Mouse (Mus musculus) testis, adult 2 months (tissue): ENCODE data around the gene Cenpa. TPM values are rescaled to one million over a fixed set of nuclear protein-coding genes. Genes with fewer than 3 reads are reported as not detected.

ENCODE experiments used
- H3K27ac ChIP-seq: fragments of 200-500 bp; 2 replicates; pipeline ENCODE4 v1.5.1; 2012; ENCODE audit warnings: low read depth, low read length; ENCODE audit not compliant: control insufficient read depth, insufficient read depth
- H3K27me3 ChIP-seq: fragments of 200-500 bp; 2 replicates; pipeline ENCODE4 v1.6.1; 2012; ENCODE audit warnings: mild to moderate bottlenecking, low read length, moderate library complexity; ENCODE audit not compliant: control insufficient read depth, insufficient read depth
- H3K36me3 ChIP-seq: fragments of 200-500 bp; 2 replicates; pipeline ENCODE4 v1.6.1; 2012; ENCODE audit warnings: mild to moderate bottlenecking, low read length; ENCODE audit not compliant: control insufficient read depth, insufficient read depth
- H3K4me1 ChIP-seq: fragments of 200-500 bp; 2 replicates; pipeline ENCODE4 v1.6.1; 2012; ENCODE audit warnings: low read length; ENCODE audit not compliant: control insufficient read depth, insufficient read depth
- H3K4me3 ChIP-seq: fragments of 200-500 bp; 2 replicates; pipeline ENCODE4 v1.5.1; 2012; ENCODE audit warnings: low read depth, mild to moderate bottlenecking, low read length, moderate library complexity, mixed read lengths; ENCODE audit not compliant: control insufficient read depth
- CTCF ChIP-seq: fragments of 200-500 bp; IDR thresholded peaks from 2 replicates; pipeline ENCODE4 v1.5.1; 2012; ENCODE audit warnings: low read depth, mild to moderate bottlenecking, inconsistent platforms, low read length, moderate library complexity; ENCODE audit not compliant: control insufficient read depth, insufficient read depth, insufficient replicate concordance
- POLR2A ChIP-seq: fragments of 200-500 bp; IDR thresholded peaks from 2 replicates; pipeline ENCODE4 v1.6.1; 2012; ENCODE audit warnings: low read depth, mild to moderate bottlenecking, inconsistent platforms, low read length, moderate library complexity; ENCODE audit not compliant: control insufficient read depth
- polyA plus RNA-seq: library from polyadenylated mRNA; depleted of rRNA; stranded (reverse); fragments of >200 nt; gene quantifications from 2 replicates; pipeline ENCODE4 v1.2.3, GENCODE M21; 2012

Cenpa gene
- polyA plus RNA-seq, 1 experiment, result 6.3 TPM

DNA sequence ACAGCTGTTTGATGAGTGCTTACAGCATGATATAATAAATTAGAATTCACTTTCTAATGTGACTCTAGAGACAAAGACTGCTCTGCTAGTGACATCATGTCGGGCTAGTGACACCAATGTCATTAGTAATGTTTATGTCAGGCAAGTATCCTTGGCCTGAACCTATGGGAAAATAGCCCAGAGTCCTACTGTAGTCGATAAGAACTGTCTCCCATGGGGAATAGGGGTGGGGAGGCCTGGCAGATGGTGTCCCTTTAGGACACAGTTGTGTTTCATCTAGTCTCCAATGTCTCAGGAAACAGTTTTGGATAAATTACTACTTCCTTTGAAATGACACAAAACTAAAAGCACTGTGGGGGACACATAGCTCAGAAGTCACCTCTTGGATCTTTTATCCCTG lies 20.5 kb upstream of the Cenpa start:
- Histone ChIP-seq H3K27me3 (no peaks in the 10 kb centered on the region), H3K4me3 (no peak overlapping the region), H3K27ac (no peak overlapping the region), H3K36me3 (no peaks in the 10 kb centered on the region), H3K4me1 (peaks cover 12% of the 10 kb centered on the region)
- TF ChIP-seq POLR2A, result no peak
- TF ChIP-seq CTCF, result no peak

GRCm38 (mm10) chr5:30647396-30647795 lies 19.2 kb upstream of the Cenpa start:
- H3K27ac ChIP-seq, result peak overlapping the region; percentile 58
- H3K4me3 ChIP-seq, result peak overlapping the region; percentile 94
- TF ChIP-seq POLR2A, result no peak
- no peak for TF ChIP-seq CTCF
- H3K36me3 ChIP-seq, result no peaks in the 10 kb centered on the region
- H3K27me3 ChIP-seq, result no peaks in the 10 kb centered on the region
- peaks cover 12% of the 10 kb centered on the region for H3K4me1 ChIP-seq

DNA sequence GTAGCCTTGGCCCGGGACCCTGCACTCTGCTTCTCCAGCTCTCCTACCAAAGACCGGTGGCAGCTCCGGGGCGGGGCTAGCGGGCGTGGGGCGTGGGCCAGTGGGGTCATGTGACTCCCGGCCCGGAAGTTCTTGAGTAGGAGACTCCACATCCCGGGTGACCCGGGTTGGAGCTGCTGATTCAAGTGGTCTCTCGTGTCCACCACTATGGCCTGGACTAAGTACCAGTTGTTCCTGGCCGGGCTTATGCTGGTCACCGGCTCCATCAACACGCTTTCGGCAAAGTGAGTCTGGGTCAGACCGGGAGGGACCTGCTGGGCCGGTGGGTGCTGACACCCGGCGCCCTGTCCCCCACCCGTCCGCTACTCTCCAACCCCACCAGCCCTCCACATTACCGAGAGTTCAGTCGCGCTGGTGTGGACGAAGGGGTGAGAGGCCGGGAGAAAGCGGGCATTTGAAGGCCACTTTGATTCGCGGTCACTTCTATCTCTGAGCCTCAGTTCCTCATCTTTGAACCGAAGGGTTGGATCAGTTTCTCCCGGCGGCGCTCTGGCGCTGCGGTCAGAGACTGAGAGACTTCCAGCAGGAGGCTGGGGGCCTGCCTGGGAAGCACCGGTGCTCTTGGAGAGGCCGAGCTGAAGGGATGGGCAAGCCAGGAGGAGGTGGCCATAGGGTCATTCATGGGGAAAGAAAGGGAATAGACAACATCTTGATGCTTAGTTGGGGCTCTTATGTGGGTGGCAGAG lies 18.6 kb upstream of the Cenpa start, which contains the start of gene Slc35f6:
TSS of gene Slc35f6 (plus strand) at position 119 of the 746 bp plus-strand sequence.
- H3K4me1 ChIP-seq, result peaks cover 12% of the 10 kb centered on the region
- peak within 1 kb of the TSS; percentile 58 for H3K27ac ChIP-seq
- H3K27me3 ChIP-seq, result no peaks in the 10 kb centered on the region
- TF ChIP-seq CTCF (no peak), POLR2A (peak; percentile 72)
- H3K4me3 ChIP-seq, result peak within 1 kb of the TSS; percentile 94
- no peaks in the 10 kb centered on the region for H3K36me3 ChIP-seq

- TF ChIP-seq POLR2A (no peak), CTCF (no peak)
- Histone ChIP-seq H3K36me3 (no peaks in the 10 kb centered on the region), H3K27ac (no peak overlapping the region), H3K27me3 (no peaks in the 10 kb centered on the region), H3K4me1 (peaks cover 12% of the 10 kb centered on the region), H3K4me3 (no peak overlapping the region)
Measured at GRCm38 (mm10) chr5:30649558-30649957, 17.0 kb upstream of the Cenpa start.

GRCm38 (mm10) chr5:30650756-30651155 lies 15.8 kb upstream of the Cenpa start:
- no peak overlapping the region for H3K4me3 ChIP-seq
- TF ChIP-seq POLR2A (no peak), CTCF (no peak)
- H3K4me1 ChIP-seq, result peaks cover 12% of the 10 kb centered on the region
- peaks cover 2% of the 10 kb centered on the region for H3K36me3 ChIP-seq
- no peak overlapping the region for H3K27ac ChIP-seq
- no peaks in the 10 kb centered on the region for H3K27me3 ChIP-seq

DNA sequence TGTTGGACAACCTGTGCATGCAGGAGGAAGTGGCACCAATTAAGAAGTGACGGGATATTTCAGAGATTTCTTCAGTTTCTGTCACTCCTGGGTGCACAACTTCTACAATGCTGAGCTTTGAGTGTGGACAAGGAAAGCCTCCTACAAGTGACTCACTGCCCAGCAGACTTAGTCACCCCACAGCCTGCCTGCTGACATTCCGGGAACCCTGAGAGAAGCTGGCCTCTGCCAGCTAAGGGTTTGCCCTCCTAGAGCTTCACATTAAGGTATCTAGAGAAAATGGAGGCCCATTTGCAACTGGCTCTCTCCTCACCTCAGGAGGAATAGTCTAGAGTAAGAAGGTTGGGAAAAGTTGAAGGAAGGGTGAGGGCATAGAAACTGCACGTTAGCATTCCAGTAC lies 15.0 kb upstream of the Cenpa start:
- H3K4me3 ChIP-seq, result no peak overlapping the region
- H3K27me3 ChIP-seq, result no peaks in the 10 kb centered on the region
- TF ChIP-seq CTCF (no peak), POLR2A (no peak)
- H3K36me3 ChIP-seq, result peaks cover 3% of the 10 kb centered on the region
- peaks cover 12% of the 10 kb centered on the region for H3K4me1 ChIP-seq
- H3K27ac ChIP-seq, result no peak overlapping the region

GRCm38 (mm10) chr5:30653246-30653645 lies 13.3 kb upstream of the Cenpa start:
- Histone ChIP-seq H3K4me3 (no peak overlapping the region), H3K27ac (no peak overlapping the region), H3K27me3 (no peaks in the 10 kb centered on the region), H3K4me1 (peaks cover 4% of the 10 kb centered on the region), H3K36me3 (peaks cover 5% of the 10 kb centered on the region)
- TF ChIP-seq CTCF, result no peak
- TF ChIP-seq POLR2A, result no peak

GRCm38 (mm10) chr5:30655042-30655441 lies 11.5 kb upstream of the Cenpa start:
- no peak overlapping the region for H3K27ac ChIP-seq
- peaks cover 5% of the 10 kb centered on the region for H3K36me3 ChIP-seq
- no peak overlapping the region for H3K4me3 ChIP-seq
- TF ChIP-seq POLR2A (no peak), CTCF (no peak)
- no peaks in the 10 kb centered on the region for H3K27me3 ChIP-seq
- H3K4me1 ChIP-seq, result no peaks in the 10 kb centered on the region
